Mouse (Mus musculus): ENCODE measurements around the gene Acer3.

Gene Acer3

DNA sequence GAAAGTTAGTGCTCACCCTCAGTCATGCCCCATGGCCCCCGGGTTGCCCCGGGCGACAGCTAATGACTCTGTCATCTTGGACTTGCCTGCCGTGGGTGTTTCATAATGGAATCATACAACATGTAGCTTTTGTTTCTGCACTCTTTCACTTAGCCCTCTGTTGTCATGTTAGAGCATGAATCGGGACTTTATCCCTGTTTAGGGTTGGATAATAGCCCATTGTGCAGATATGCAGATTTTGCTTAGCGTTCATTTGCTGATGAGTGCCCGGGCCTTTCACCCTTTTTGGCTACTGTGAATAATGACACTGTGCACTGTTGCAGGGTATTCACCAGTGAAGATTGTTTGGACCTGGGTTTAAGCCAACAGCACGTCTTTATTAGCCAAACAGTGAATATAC lies 134.4 kb downstream of the Acer3 start:
- DNase-seq (ENCODE audit: extremely low spot score, low read depth, low spot score) = no peak

DNA sequence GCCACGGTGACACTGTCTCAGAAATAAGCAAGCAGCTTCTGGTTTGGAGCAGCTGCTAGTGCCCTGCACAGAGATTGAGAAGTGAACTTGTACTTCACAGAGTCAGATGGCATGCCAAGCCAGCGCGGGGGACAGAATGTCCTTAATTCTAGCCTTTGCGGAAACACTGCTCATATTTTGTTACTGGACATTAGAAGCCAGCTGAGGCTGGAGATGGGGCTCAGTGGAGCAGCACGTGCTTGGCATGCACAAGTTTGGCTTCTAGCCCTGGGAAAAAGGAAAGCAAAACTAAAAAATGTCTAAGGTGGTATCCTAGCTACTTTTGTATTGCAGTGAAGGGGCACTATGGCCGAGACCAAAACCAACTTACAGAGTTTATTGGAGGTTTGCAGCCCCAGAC lies 135.7 kb downstream of the Acer3 start:
- DNase-seq (ENCODE audit: extremely low spot score, low read depth, low spot score) = no peak

DNA sequence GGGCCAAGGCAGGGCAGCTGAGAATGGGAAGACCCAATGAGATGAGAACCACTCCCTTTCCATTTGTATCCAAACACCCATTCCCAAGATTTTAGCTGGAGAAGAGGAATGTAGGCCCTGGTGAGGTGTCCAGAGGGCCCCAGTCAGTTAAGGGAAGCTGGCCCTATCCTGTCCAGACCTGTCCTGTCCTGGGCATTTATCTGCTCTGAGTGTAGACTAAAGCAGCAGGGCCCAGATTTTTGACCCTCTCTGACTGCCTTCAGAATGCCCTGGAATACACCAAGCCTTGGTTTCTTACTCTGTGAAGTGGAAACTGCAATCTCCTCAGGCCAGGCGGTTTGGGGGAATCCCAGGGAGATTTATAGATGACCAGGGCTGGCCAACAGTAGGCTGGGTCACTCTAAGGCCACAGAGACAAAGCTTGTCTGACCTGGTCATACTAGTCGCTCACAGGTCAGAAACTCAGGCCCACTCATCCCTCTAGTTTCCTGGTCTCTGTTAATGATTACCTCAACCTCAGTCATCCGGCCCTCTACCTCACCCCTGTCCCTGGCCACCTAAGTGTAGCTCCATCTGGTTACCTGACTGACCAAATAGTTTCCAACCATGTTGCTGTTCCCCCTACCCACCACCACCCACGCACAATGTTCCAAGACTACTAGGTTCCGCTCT lies 142.3 kb downstream of the Acer3 start:
- DNase-seq (ENCODE audit: extremely low spot score, low read depth, low spot score) = no peak

DNA sequence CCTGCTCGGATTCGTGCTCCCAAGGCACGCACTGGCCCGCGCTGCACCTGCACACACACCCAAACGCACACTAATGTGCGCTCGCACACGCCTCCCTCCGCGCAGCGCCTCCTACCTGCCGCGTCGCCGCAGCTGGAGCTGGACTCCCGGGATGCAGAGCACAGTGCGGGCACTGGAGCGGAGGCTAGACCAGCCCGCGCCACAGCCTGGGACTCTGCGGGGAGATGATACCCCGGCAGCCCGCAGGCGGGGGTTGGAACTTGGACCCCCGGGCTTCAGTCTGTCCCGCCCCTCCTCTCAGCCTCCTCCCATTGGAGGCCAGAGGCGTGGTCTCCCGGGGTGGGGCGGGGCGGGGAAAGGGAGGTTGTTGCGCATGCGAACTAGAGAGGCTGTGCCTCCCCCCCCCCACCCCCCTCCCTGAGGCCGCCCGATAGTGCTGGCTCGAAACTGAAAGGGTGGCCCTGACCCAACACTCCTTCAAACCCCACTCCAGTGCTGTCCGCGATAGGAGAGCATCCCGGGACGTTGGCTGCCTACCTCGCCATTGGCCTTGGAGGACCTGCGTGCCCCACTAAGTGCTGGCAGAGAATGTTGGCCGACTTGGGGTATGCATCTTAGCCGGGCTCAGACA lies 143.0 kb downstream of the Acer3 start, which contains the start of gene Capn5:
Capn5 (minus strand) TSS at position 346 of the 631 bp plus-strand sequence.
- DNase-seq (ENCODE audit: extremely low spot score, low read depth, low spot score) = no peak

DNA sequence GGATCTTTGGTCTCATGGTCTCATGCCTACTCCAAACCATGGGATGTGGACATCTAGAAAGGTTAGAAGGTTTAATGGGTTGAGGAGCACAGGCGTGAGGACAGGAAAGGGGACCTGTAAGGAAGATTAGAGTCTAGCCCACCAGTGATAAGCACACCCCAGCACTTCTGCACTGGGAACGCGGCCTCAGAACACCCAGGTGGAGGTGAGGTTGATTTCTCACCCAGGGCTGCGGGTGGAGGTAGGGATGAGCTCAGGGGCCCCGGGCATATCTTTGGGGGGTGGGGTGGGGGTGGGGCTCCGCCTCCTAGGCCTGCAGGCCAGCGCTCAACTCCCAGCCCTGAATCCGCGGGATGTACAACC lies 143.5 kb downstream of the Acer3 start:
- DNase-seq (ENCODE audit: extremely low spot score, low read depth, low spot score) = no peak

DNA sequence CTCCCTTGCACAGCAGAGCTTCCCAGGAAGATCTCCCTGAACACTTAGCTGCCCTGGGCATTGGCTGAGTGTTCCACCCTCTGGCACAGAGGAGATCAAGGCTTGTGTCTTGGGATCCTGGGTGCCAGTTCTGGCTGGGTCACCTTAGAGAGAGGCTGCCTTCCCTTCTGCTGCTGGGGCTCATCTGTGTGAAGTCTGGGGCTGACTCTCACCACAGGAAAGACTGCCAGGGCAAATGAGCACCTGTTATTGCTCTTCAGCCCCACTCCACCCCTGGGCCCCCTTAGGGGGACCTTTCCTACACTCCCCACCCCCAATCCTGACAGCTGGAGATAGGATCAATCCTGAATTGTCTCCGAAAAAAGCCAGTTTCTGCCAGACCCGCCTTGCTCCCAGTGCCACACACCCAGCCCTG lies 143.9 kb downstream of the Acer3 start:
- no peak for DNase-seq (ENCODE audit: extremely low spot score, low read depth, low spot score)

DNA sequence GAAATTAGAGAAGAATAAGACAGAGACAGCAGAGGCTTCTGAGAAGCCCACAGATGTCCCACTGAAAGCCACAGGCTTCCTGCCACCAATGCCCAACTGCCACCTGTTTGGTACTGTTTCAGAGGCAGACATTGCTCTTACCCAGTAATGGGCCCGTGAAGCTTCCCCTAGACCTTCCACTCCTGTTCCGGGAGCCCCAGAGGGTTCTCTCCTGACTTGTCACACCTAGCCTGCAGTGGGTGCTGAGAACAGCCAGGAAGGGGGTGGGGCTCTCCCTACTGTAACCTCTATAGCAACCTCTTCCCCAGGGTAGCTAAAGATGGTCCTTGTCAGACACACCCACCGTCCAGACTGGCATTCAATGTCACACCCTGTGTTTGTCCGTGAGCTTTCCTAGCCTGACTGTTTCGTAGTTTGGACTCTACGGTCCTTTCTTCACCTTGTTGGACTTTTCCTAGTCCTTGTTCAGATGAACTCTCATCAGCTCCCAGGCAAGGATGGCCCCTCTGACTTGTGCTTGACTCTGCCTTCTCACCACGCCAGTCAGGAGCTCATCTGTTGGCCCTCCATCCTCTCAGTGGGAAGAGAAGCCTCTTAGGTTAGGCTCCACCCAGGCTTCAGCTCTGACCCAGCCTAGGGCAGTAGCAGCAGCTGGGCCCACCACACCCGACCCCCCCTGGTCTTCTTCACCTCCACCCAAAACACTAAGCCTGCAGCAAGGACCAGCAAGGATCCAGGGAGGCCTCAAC lies 144.5 kb downstream of the Acer3 start:
- no peak for DNase-seq (ENCODE audit: extremely low spot score, low read depth, low spot score)

DNA sequence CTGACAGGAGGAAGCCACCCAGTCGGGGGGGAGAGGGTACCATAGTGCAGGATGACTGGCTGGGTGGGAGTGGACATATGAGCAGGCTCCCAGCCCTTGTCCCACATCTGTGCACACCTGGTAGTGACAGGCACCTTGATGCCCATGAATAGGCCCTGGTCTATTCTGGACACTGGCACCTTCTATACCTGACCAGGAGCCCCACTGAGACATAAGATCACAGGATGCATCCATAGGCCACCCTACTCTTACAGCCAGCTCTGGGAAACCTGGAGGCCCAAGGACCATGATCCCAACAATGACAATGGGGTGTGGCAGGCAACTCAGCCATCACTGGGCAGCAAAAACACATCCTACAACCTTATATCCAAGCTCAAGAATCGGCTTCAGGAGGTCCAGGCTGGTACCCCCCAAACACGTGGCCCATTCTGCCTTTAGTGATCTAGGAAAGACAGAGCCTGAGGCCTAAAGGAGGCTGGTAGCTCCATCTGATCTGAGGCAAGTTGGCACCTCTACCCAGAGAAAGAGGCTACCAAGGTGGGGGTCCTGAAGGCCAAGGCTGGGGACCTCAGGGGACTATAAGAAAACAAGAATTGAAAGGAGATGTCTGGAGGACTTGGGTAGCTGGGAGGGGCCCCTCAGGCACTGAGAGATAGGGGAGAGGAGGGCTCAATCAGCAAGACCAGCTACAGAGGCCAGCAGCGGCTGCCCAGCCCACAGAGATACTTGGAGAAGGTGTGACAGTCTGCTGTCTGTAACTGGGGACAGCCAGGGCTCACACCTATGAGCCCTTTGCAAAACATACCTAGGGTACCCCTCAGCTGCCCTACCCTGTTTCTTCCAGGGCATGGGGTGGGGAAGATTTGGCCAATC lies 145.9 kb downstream of the Acer3 start:
- DNase-seq (ENCODE audit: extremely low spot score, low read depth, low spot score) = no peak

DNA sequence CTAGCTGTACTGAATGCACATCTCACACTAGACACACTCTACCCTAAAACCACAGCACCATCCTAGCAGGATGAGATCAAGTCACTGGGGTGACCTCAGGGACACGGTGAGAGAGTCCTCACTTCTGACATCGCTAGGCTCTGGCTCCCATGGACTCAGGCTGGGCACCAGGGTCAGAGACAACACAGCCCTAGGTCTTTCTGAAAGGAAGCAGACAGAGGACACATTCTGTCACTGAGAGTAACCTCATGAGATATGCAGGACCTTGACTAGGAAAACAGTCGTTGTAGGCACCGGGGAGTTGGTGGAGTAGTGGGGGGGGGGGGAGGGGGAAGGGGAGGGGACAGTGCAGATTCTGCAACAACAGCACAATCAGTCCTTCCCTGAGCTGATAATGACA lies 147.6 kb downstream of the Acer3 start:
- DNase-seq (ENCODE audit: extremely low spot score, low read depth, low spot score) = no peak

DNA sequence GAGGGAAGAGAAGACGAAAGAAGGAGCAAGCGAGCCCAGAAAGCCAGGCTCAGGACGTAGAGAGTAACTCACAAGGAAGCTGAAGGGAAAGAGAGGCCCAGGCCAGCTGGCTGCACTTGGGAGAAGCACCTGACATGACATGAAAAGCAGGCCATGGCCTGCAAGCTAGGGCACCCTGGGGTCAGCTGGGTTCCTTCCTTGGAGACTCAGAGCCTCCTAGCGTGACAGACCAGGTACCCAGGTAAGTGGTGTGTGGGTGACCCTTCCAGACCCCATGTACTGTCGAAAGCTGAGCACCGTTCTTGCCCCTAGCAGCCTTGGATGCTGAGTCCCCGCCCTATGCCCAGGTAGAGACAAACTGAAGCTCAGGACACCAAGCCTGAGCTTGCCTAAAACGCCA lies 148.3 kb downstream of the Acer3 start:
- no peak for DNase-seq (ENCODE audit: extremely low spot score, low read depth, low spot score)

DNA sequence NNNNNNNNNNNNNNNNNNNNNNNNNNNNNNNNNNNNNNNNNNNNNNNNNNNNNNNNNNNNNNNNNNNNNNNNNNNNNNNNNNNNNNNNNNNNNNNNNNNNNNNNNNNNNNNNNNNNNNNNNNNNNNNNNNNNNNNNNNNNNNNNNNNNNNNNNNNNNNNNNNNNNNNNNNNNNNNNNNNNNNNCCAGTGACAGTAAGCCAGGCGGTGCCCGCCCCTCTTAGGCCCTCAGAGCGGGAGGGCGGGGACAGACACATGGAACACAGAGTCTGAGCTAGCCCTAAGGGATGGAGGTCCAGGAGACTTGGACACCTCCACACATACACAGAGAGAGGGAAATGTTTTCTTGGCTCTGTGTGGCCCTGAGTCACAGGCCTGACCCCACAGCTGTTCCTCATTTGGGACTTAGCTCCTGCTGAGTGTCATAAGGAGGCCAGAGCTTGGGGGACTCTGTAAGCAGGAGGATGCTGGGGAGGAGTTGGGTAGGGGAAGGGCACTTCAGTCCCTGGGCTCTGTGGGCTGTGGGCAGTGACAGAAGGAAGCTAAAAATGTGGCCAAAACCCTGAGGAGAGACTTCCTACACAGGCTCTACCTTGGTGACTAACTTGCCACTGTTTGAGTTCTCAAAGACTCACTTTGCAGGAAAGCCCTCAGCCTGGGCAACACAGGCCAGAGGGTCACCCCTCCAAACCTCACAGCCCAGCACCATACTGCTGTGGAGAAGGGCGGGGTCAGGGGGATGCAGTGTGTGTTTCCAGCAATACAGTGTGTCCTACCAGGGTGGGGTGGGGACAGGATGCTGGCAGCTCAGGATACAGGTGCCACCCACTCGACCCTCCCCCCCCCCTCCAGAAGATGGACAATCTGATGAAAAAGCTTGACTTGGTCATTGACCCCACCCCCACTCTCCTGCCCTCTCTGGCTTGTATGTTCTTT lies 149.6 kb downstream of the Acer3 start:
- DNase-seq (ENCODE audit: extremely low spot score, low read depth, low spot score) = peak; percentile 31

DNA sequence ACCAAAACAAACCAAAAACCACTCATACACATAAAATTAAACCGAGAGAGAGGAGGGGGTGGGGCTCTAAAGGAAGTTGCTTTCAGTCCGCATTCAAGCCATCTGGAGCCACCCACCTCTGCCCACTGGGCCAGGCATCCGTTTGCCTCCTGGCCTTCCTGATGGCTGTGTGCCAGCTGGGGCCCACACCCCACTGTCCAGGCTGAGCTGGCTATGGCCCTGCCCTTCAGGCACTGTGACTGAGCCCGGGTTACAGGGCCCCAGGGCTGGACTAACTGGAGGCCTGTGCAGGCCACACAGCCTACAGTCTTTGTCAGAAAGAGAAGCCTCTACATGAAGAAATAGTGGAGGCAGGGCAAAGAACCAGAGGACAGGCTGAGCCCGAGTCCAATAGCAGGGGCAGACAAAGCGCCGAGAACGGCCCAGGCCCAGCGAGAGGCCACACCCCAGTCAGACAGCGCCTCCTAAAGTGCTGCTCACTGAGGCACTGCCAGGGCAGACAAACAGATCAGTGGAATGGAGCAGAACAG lies 155.9 kb downstream of the Acer3 start:
- DNase-seq (ENCODE audit: extremely low spot score, low read depth, low spot score) = no peak

DNA sequence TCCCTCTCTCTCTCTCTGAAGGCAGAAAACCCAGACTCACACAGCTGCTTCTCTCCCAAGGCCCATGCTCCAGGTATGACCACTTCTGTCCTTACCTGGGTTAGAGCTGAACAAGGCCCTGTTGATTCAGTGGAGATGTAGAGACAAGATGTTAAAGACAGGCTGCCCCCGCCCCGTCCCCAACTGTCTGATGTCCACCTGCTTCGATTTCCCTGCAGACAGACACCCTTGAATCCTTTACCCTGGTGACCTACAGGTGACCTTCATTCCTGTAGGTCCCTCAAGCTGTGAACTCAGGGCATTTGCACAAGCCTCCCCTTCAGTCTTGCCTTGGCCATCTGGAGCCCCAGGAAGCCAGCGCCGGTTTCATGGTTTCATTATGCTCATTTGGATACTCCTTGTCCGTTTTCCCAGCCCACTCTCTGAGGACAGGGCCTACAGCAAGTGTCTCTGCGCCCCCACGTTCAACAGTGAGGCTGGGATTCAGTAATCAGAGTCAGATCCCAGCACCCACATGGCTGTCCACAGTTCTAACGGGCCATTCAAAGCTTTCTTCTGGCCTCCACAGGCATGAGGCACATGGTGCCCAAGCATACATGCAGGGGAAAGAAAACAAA lies 156.5 kb downstream of the Acer3 start:
- no peak for DNase-seq (ENCODE audit: extremely low spot score, low read depth, low spot score)

DNA sequence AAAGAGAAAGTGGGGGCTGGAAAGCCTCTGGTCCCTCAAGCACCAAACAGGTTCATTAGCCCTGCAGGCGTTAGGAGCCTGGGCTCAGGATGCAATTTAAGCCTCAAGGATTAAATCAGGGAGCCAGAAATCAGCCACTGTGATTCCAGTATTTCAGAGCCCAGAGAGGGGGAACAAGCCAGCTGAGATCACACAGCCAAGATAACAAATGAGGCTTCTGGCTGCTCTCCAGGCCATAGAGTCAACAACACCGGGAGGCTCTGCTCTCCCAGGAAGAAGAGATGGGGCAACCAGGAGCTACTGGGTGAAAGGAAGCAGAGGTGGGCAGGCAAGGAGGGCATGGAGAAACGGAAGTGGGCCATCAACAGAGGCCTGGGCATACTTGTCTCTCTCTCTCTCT lies 157.3 kb downstream of the Acer3 start:
- no peak for DNase-seq (ENCODE audit: extremely low spot score, low read depth, low spot score)

DNA sequence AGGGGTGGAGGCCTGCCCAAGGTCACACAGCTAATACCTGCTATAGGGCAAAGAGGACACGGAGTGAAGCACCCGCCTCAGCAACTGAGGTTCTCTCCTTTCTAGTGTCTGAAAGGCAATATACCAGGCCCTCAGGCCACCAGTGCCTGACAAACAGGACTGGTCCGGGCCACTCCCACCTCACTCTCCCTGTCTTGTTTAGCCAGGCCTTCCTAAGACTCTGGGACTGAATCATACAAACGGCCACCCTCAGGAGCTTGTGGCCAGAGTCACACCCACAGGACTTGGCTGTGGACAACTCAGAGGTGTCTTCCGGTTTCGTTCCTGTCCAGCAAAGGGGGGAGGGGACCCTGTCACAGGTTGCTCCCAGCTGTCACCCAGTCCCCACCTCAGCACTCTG lies 158.8 kb downstream of the Acer3 start:
- DNase-seq (ENCODE audit: extremely low spot score, low read depth, low spot score) = no peak

DNA sequence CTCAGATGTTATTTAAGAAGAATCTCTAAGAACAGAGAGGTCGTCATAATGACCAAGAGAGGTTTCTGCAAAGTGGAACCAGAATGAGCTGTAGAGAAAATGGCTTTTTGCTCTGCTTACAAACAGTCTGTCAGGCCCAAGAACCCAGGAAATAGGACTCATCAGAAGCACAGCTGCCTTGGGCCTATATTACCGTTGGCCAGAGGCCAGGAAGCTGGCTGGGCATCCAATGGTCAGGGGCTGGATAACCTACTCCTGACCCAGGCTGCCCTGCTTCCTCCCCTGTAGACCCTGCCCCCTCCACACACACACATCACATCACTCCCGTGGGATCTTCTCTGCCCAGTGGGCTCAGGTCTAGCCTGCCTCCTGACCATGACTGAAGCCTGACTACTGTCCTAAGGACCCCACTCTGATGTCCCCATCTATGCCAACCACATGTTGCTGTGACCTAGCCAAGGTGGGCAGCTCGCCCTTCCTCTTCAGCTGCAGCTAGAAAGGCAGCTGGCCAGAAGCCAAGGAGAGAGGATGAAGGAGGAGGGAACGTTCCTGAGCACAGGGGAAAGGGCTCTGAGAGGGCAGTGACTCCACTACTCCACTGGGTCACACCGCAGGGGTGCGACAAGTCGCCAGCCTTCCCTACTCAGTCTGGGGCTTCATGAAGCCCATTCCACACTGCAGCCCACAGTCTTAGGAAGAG lies 160.8 kb downstream of the Acer3 start:
- DNase-seq (ENCODE audit: extremely low spot score, low read depth, low spot score) = no peak

DNA sequence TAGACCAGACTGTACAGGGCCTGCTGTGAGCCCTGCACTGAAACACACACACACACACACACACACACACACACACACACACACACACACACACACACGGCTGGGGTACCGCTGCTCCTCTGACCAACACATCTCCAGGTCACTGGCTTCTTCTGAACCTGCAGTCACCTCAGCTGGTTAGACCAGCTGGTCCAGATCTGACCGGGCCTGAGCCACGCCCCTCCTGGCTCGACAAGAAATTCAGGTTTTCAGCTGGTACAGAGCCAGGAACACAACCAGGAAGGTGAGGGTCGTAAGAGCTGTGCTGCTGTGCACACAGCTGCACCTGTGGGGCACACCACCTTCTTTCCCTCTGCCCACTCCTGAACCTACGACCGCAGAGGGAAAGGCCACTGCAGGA lies 162.5 kb downstream of the Acer3 start:
- DNase-seq (ENCODE audit: extremely low spot score, low read depth, low spot score) = no peak

DNA sequence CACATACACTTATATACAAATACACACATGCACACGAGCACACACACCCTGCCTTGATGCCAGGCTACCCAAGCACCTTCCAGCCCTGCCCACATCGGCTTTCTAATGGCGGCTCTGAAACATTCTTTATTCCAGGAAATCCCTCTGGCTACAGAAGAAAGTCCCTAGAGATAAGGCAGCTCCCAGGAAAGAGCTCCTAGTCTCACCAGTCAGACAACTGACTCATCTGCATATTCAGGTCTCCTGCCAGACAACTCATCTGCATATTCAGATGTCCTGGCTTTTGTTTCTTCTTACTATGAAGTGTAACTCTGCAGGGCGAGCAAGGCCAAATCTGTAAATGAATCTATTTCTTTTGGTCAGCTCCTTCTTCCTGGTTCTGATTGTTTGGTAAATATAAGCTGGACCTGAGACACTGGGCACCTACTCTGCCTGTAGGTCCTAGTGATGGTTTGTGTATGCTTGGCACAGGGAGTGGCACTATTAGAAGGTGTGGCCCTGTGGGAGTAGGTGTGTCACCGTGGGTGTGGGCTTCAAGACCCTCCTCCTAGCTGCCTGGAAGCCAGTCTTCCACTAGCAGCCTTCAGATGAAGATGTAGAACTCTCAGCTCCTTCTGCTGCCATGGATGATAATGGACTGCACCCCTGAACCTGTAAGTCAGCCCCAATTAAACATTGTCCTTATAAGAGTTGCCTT lies 163.2 kb downstream of the Acer3 start:
- DNase-seq (ENCODE audit: extremely low spot score, low read depth, low spot score) = no peak
